Mouse (Mus musculus) forebrain, postnatal 0 days (tissue): ENCODE measurements around the gene Arih2. TPM values are rescaled to one million over a fixed set of nuclear protein-coding genes. Genes with fewer than 3 reads are reported as not detected.
"Not testable (repeated sequence)": the region's sequence is repeated elsewhere in the genome, so short reads cannot be mapped to it uniquely, and the experiment has no call there.

Source experiments
- ATAC-seq: fragments of 200-750 bp; cut with Nextera tagmentation; 2 replicates; pipeline ENCODE4 v1.8.0; 2017; ENCODE audit warnings: mild to moderate bottlenecking, moderate library complexity
- DNase-seq: peaks from one replicate; pipeline ENCODE4 v3.0.0-alpha.2; 2015
- H3K27ac ChIP-seq: fragments of 300-500 bp; sonication (generic); 2 replicates; pipeline ENCODE4 v1.5.1; 2014; ENCODE audit warnings: low read depth, mild to moderate bottlenecking, antibody characterized with exemption, low read length, moderate library complexity, mixed read lengths
- H3K27me3 ChIP-seq: fragments of 300-500 bp; sonication (generic); 2 replicates; pipeline ENCODE4 v1.6.1; 2014; ENCODE audit warnings: mild to moderate bottlenecking, low read length, mixed read lengths; ENCODE audit not compliant: insufficient read depth
- H3K36me3 ChIP-seq: fragments of 300-500 bp; sonication (generic); 2 replicates; pipeline ENCODE4 v1.6.1; 2014; ENCODE audit warnings: mild to moderate bottlenecking, moderate library complexity; ENCODE audit not compliant: insufficient read depth
- H3K4me1 ChIP-seq: fragments of 300-500 bp; sonication (generic); 2 replicates; pipeline ENCODE4 v1.6.1; 2014; ENCODE audit warnings: antibody characterized with exemption; ENCODE audit not compliant: insufficient read depth
- H3K4me2 ChIP-seq: fragments of 300-500 bp; sonication (generic); 2 replicates; pipeline ENCODE4 v1.6.1; 2014; ENCODE audit warnings: low read depth, mild to moderate bottlenecking, moderate library complexity
- H3K4me3 ChIP-seq: fragments of 300-500 bp; sonication (generic); 2 replicates; pipeline ENCODE4 v1.5.1; 2014; ENCODE audit warnings: low read depth, low read length, mixed read lengths
- H3K9ac ChIP-seq: fragments of 300-500 bp; sonication (generic); 2 replicates; pipeline ENCODE4 v1.6.1; 2014; ENCODE audit warnings: mild to moderate bottlenecking
- H3K9me3 ChIP-seq: fragments of 300-500 bp; sonication (generic); 2 replicates; pipeline ENCODE4 v1.6.1; 2016; ENCODE audit warnings: low read length
- CTCF ChIP-seq: sonication (generic); IDR thresholded peaks from 2 replicates; pipeline ENCODE4 v1.5.1; 2016; ENCODE audit warnings: antibody characterized with exemption, control low read depth, low read depth
- WGBS: fragments of 180-500 bp; shearing (Covaris S2); extraction: QIAGEN DNeasy Blood & Tissue Kit; methylation state at CpG from one replicate; pipeline ENCODE4 v1.1.7; 2014; 5-methylcytosine and 5-hydroxymethylcytosine counted together
- polyA plus RNA-seq: library from polyadenylated mRNA; unstranded; fragments of >200 nt; fragmentation: Nextera tagmentation; extraction: Ambion mirVana; gene quantifications from 2 replicates; pipeline ENCODE4 v1.2.1, GENCODE M21; 2015
- total RNA-seq: library from RNA; depleted of rRNA; stranded (reverse); fragments of >200 nt; gene quantifications from 2 replicates; pipeline ENCODE4 v1.2.3, GENCODE M21; 2014

Arih2 gene
- total and polyA plus RNA-seq, 2 experiments from 2014 or later: 40.3 to 70.9 TPM

GRCm38 (mm10) chr9:108632375-108632774, 16.8 kb downstream of the Arih2 start:
- WGBS: 74% methylated on average over 5 of the region's 5 CpGs
- no peak for TF ChIP-seq CTCF
- Histone ChIP-seq H3K27ac (no peak overlapping the region), H3K9ac (no peak overlapping the region), H3K36me3 (0 out of 2 replicates have a peak, but pooled peaks cover 5% of the 10 kb centered on the region), H3K4me1 (no peaks in the 10 kb centered on the region), H3K9me3 (no peaks in the 10 kb centered on the region), H3K27me3 (no peaks in the 10 kb centered on the region), H3K4me3 (no peak overlapping the region), H3K4me2 (no peak overlapping the region)
- ATAC-seq: no peak
- DNase-seq: no peak

GRCm38 (mm10) chr9:108631631-108632256, 17.4 kb downstream of the Arih2 start:
- Histone ChIP-seq H3K4me1 (no peaks in the 10 kb centered on the region), H3K9me3 (no peaks in the 10 kb centered on the region), H3K4me2 (no peak overlapping the region), H3K27ac (no peak overlapping the region), H3K36me3 (0 out of 2 replicates have a peak, but pooled peaks cover 5% of the 10 kb centered on the region), H3K27me3 (no peaks in the 10 kb centered on the region), H3K4me3 (no peak overlapping the region), H3K9ac (no peak overlapping the region)
- DNase-seq (no peak), ATAC-seq (no peak)
- no peak for TF ChIP-seq CTCF
- WGBS: 93% methylated on average over 5 of the region's 5 CpGs

GRCm38 (mm10) chr9:108630683-108631082, 18.5 kb downstream of the Arih2 start:
- WGBS: 82% methylated on average over 1 of the region's 1 CpGs
- DNase-seq (no peak), ATAC-seq (no peak)
- no peak for TF ChIP-seq CTCF
- Histone ChIP-seq H3K9ac (no peak overlapping the region), H3K27me3 (no peaks in the 10 kb centered on the region), H3K4me3 (no peak overlapping the region), H3K36me3 (0 out of 2 replicates have a peak, but pooled peaks cover 4% of the 10 kb centered on the region), H3K27ac (no peak overlapping the region), H3K4me2 (no peak overlapping the region), H3K4me1 (no peaks in the 10 kb centered on the region), H3K9me3 (no peaks in the 10 kb centered on the region)

DNA sequence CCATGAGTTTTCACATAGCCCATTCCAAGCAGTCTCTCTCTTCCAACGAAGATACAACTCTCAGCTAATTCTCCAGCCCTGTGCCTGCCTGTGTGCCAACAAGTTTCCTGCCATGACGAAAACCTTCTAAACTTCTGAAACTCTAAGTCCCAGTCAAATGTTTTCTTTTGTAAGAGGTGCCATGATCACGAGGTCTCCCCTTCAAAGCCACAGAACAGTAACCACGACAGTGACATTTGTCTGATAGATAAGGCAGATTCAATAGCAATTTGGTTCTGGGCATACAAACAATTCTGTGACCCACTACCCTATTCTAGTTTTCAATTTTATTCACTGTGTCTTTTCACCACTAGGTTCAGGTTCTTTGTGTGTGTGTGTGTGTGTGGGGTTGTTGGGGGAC, 21.0 kb downstream of the Arih2 start:
- Histone ChIP-seq H3K36me3 (no peaks in the 10 kb centered on the region), H3K4me2 (no peak overlapping the region), H3K9me3 (no peaks in the 10 kb centered on the region), H3K9ac (no peak overlapping the region), H3K27ac (no peak overlapping the region), H3K4me1 (no peaks in the 10 kb centered on the region), H3K4me3 (no peak overlapping the region), H3K27me3 (no peaks in the 10 kb centered on the region)
- no peak for TF ChIP-seq CTCF
- DNase-seq (no peak), ATAC-seq (no peak)
- 81% methylated on average over 4 of the region's 4 CpGs for WGBS

DNA sequence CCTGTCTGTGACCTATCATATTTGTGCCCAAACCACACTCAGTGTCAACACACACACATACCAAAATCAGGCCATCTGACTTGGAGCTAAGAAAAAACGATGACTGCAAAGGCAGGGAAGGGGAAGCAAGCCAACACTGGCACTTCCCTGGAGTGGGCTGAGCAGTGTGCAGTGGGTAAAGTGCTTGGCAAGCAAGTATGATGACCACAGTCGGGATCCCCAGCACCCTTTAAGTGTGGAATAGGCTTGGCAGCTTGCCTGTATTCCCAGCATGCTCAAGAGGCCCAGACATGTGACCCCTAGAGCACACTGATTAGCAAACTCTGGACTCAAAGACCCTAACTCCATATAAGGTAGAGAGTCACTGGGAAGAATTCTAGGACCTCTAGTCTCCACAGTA, 22.7 kb downstream of the Arih2 start:
- Histone ChIP-seq H3K4me2 (no peak overlapping the region), H3K27me3 (no peaks in the 10 kb centered on the region), H3K27ac (no peak overlapping the region), H3K9me3 (no peaks in the 10 kb centered on the region), H3K9ac (no peak overlapping the region), H3K36me3 (no peaks in the 10 kb centered on the region), H3K4me1 (no peaks in the 10 kb centered on the region), H3K4me3 (no peak overlapping the region)
- DNase-seq: no peak
- no peak for ATAC-seq
- WGBS: 55% methylated on average over 2 of the region's 2 CpGs
- no peak for TF ChIP-seq CTCF

- H3K27ac ChIP-seq: no peak overlapping the region
- H3K4me1 ChIP-seq: no peaks in the 10 kb centered on the region
- ATAC-seq (no peak), DNase-seq (no peak)
- no peak overlapping the region for H3K4me3 ChIP-seq
- H3K27me3 ChIP-seq: no peaks in the 10 kb centered on the region
- H3K36me3 ChIP-seq: peaks cover 47% of the 10 kb centered on the region
- no peak overlapping the region for H3K4me2 ChIP-seq
- WGBS: 82% methylated on average over 1 of the region's 1 CpGs
- no peaks in the 10 kb centered on the region for H3K9me3 ChIP-seq
- H3K9ac ChIP-seq: no peak overlapping the region
- TF ChIP-seq CTCF: no peak
These were observed 31.9 kb downstream of the Arih2 start for GRCm38 (mm10) chr9:108617301-108617700.

GRCm38 (mm10) chr9:108611488-108611887, 37.7 kb downstream of the Arih2 start:
- no peak overlapping the region for H3K27ac ChIP-seq
- no peaks in the 10 kb centered on the region for H3K4me1 ChIP-seq
- H3K9ac ChIP-seq: no peak overlapping the region
- no peak for TF ChIP-seq CTCF
- no peak for DNase-seq
- no peaks in the 10 kb centered on the region for H3K27me3 ChIP-seq
- H3K36me3 ChIP-seq: peaks cover 84% of the 10 kb centered on the region
- ATAC-seq: no peak
- WGBS: 96% methylated on average over 10 of the region's 10 CpGs
- no peak overlapping the region for H3K4me2 ChIP-seq
- no peak overlapping the region for H3K4me3 ChIP-seq
- H3K9me3 ChIP-seq: no peaks in the 10 kb centered on the region

DNA sequence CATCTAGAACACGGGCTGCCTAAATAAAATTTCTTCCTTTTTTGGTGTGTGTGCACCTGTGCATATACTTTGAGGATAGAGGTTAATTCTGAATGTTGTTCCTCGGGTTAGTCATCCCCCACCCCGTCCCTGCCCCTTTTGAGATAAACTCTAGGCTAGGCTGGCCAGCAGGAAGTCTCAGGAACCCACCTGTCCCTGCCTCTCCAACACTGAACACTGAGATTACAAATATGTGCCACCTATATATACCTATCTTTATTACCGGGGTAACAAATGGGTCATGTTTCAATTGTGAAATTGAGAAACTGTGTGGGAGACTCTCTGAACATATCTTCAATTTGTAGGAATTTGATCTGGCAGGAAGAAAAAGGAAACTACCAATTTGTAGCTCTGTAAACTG, 40.3 kb downstream of the Arih2 start:
- Histone ChIP-seq H3K36me3 (peaks cover 82% of the 10 kb centered on the region), H3K4me1 (no peaks in the 10 kb centered on the region), H3K4me3 (no peak overlapping the region), H3K9me3 (no peaks in the 10 kb centered on the region), H3K4me2 (no peak overlapping the region), H3K27me3 (no peaks in the 10 kb centered on the region), H3K9ac (no peak overlapping the region), H3K27ac (no peak overlapping the region)
- 90% methylated on average over 4 of the region's 4 CpGs for WGBS
- TF ChIP-seq CTCF: no peak
- ATAC-seq (no peak), DNase-seq (no peak)

DNA sequence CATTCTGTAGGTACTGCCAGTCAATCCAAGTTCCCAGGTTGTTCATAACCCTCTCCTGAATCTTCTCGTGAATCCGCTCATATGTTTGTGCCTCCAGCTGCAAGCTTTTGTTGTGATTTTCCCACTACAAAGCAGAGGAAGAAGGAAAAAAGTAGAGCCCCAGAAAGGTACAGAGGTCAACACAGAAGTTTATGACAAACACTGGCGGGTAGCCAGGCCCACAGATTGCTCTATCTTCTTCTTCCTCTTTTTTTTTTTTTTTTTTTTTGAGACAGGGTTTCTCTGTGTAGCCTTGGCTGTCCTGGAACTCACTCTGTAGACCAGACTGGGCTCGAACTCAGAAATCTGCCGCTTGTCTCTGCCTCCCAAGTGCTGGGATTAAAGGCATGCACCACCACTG, 41.3 kb downstream of the Arih2 start:
- not testable (repeated sequence) for ATAC-seq, H3K4me2 ChIP-seq, H3K27me3 ChIP-seq, H3K27ac ChIP-seq, H3K9me3 ChIP-seq, H3K4me1 ChIP-seq, DNase-seq, H3K4me3 ChIP-seq, H3K9ac ChIP-seq
- 87% methylated on average over 5 of the region's 5 CpGs for WGBS
- peaks cover 82% of the 10 kb centered on the region for H3K36me3 ChIP-seq
